Mouse (Mus musculus) spleen, postnatal 36 days (tissue): ENCODE measurements around the gene Olfml1.

ENCODE experiments used
- DNase-seq, 2 experiments: peaks; one replicate each; pipeline ENCODE4 v3.0.0; 2022; ENCODE audit warnings: low spot score in 2 of 2, mixed read lengths in 1 of 2

The Olfml1 gene

GRCm38 (mm10) chr7:107567261-107567671, at the start of gene Olfml1:
Olfml1 (plus strand) TSS chr7:107567446.
- DNase-seq, result no peak

- DNase-seq, result no peak
These were observed 47.8 kb upstream of the Olfml1 start for GRCm38 (mm10) chr7:107519256-107520025.

DNA sequence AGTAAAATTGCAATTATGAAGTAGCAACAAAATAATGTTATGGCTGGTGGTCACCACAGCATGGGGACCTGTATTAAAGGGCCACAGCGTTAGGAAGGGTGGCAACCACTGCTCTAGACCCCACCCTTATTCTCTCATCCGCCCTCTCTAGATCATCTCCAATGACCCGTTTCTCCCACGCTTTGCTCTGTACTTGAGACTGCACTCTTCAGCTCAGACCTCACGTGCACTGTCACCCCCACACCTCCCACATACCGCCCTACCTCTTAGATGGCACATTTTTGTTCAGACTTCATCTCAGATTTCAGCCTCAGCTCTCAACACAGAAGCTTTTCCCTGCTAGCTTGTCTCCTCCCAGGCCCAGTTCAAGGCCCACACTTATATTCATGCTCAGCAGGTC, 45.8 kb upstream of the Olfml1 start:
- DNase-seq, result no peak

DNA sequence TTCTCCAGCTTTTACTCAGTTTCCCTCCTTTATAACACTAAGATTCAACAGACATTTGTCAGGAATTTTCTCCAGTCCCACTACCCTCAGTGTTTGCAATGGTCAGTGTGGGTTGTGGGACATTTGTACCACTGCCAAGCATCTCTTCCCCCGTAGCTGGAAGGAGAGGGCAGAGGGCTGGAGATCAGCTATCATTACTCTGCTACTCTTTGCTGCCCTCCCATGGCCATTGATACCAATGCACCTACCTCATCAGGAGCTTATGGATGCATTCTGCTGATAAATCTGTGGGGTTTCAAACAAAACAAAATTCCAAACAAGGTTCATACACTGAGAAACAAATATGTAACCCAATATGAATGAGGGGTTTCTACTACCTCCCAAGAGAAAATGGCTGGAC, 40.9 kb upstream of the Olfml1 start:
- no peak for DNase-seq

DNA sequence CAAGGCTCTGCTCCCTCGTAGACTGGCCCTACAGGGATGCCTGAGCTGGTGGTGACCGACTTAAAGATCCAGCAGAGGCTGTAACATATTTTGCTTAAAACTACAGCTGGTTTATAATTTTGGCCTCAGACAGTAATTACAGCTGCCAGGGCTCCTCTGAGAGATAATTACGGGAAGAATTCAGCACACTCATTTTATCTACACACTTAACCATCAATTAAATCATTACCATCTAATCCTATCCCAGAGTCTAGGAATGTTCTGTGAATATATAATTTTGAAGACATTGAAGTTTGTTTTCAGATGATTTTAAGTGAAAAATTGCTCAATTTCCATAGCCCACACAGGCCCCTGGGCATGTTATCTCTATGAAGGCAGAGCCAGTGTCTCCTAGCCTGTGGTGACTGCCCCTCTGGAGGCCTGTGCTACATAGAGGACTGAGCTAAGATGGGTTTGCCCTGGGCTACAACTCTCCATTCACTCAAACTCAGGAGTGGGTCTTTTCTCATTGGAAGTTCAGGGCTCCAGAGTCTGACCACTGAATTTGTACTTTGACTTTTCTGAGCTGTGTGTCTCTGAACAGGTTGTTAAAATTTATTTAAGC, 39.0 kb upstream of the Olfml1 start:
- no peak for DNase-seq

- no peak for DNase-seq
These were observed 37.9 kb upstream of the Olfml1 start for GRCm38 (mm10) chr7:107529364-107529763.

DNA sequence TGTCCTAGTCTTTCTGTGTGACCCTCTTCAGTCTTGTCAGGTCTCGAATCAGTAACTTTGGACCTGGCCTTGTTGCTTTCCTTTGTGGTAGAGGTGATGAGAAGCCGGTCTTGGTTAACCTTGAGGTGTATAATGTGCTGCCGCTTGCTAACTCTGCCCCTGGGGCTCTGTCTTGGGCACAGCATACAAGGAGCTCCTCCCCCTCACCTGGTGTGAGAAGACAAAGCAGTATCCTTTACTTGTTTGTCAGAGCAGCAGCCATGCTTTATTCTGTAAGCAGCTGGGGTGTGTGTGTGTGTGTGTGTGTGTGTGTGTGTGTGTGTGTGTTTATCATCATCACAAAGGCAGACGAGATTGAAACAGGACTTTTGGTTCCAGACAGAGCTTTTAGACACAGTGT, 31.9 kb upstream of the Olfml1 start:
- DNase-seq, result no peak

- DNase-seq, result no peak
These were observed 30.7 kb upstream of the Olfml1 start for GRCm38 (mm10) chr7:107536516-107536915.

- no peak for DNase-seq
These were observed 27.2 kb upstream of the Olfml1 start for GRCm38 (mm10) chr7:107540034-107540433.

DNA sequence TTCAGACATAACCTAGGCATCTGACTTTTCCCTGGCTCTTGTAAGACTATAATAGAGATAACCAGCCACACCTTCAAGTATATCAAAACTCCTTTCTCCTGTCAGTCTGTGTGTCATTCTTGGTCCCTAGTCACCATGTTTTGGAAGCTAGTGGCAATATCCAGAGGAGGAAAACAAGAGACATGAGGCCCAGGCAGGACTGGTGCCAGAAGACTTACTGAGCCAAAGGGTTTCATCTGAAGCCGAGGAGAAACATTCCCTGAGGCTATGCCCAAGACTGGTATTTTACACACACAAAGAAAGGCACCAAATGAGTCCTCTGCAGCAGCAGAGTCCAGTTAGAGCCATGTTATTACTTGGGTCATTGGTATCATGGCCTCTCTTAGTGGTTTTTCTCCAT, 22.2 kb upstream of the Olfml1 start:
- DNase-seq, result no peak

DNA sequence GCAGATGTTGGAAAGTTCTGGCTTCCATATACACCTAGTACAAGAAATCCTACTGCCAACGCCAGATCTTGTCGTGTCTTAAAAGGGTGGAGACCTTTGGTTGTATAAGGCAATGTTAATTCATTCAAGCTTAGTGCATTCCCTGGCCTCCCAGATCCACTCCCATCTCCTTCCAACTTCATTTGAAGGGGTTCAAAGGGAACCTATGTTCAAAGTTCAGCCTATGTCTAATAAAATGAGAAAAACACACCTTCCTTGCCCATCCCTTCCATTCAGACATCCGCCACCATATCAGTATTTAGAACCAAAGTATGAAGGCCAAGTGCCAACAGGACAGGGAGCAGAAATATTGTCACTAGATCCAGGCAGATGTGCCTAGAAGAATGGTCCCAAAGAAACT, 19.4 kb upstream of the Olfml1 start:
- DNase-seq, result no peak

DNA sequence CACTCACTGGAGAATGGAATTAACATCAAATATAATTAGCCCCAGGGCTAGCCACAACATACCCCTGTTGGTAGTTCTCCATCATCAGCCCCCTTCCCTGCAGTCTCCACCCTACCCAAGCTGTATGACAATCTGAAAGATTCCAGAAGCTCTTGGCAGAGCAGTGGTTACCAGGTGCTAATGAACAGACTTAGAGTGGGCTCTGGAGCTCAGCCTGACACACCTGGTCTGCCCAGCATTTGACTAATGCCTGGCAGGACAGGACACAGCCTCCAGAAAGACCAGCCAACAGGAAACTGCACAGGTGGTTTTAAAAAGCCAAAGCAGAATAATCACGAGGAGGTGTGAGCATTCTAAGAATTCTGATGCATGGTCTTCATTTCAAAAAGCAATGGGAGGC, 13.8 kb upstream of the Olfml1 start:
- DNase-seq, result no peak

- no peak for DNase-seq
These were observed 11.3 kb upstream of the Olfml1 start for GRCm38 (mm10) chr7:107555906-107556305.

DNA sequence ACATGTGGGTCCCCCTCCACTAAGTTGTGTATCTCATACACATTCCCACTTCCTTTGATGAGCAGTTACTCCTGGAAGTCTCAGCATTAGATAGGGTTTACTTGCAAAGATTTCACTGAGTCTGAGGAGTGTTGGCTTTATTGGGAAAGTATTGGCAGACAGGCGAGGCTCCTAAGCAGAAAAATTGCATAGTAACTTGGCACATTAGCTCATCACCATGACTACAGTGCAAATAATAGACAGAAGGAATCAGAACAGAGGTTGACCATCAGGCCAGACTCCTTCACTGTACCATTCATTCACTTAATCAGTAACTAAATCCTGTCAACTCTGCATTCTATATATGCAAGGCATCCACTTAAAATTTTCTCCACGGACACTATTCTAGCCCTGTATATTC, 6.6 kb upstream of the Olfml1 start:
- DNase-seq, result no peak

DNA sequence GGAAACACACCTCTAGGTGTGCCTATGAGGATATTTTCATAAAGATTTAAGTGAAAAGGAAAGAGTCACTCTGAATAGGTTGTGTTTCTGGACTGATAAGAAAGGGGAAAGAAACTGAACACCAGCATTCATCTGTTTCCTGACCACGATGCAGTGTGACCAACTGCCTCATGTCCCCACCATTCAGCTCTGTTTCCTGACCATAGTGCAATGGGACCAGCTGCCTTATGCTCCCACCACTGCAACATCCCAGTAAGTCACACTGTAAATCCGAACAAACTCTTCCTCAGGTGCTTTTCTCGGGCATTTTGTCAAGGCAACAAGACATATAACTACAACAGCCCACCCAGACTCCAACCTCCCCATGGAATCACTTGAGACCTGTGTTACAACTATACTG, 5.7 kb upstream of the Olfml1 start:
- DNase-seq, result no peak

DNA sequence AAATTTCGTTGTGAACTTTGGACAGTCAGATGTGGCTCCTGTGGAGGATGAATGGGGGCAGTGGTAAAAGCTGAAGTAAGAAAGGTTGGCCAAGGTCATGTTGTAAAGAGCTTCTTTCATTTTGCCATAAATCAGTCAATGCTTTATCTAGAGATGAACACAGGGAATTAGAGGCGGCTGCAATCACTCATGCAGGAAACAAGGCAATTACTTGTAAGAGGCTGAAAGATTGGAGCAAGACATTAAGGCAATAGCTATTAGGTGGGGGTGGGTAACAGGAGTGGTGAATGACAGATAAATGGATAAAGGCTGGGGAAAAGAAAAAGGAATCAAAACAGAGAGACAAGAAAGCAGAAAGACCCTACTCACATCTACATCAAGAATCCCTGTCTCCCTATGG, 3.5 kb upstream of the Olfml1 start:
- no peak for DNase-seq

- no peak for DNase-seq
These were observed 428 bp downstream of the Olfml1 start for GRCm38 (mm10) chr7:107567674-107568073.

DNA sequence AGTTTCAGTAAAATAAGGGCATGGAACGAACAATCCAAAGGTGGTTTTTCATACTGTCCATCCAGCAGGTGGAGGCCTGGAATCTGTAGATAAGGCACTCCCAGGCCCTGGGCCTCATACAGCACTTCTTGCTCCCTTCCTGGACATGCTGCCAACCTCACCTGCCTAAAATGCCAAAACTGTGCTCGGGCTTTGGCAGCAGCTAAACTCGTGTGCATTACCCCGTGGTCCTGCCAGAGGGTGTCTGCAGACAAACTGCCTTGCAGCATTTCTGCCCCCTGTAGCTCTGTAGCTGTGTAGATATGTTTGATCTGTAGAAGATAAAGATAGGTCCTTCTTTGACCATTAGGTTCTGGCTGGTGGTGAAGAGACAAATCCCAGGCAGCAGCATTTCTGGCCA, 1.7 kb downstream of the Olfml1 start:
- no peak for DNase-seq

GRCm38 (mm10) chr7:107573856-107574255, 6.6 kb downstream of the Olfml1 start:
- no peak for DNase-seq

- no peak for DNase-seq
These were observed 7.0 kb downstream of the Olfml1 start for GRCm38 (mm10) chr7:107574276-107574675.

DNA sequence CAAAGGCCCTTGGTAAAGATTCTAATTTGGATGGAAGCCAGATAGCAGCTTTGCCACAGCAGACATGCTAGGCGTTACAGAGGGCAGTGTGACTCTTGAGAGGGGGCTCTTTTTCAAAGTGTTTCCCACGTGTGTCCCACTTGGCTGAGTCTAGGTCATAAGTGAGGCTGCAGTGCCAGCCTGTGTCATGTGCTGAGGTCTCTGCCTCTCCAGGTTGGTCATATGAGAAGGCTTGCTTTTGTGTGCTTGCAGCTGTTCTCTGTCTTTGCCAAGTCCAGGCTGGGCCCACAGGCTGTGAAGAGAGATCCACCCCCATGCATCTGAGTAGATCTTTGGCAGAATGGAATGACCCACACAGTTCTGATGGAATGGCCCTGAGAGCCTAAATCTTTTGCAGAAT, 25.4 kb downstream of the Olfml1 start:
- no peak for DNase-seq

- DNase-seq, result peak; percentile 78
These were observed 26.7 kb downstream of the Olfml1 start for GRCm38 (mm10) chr7:107593904-107594303.

DNA sequence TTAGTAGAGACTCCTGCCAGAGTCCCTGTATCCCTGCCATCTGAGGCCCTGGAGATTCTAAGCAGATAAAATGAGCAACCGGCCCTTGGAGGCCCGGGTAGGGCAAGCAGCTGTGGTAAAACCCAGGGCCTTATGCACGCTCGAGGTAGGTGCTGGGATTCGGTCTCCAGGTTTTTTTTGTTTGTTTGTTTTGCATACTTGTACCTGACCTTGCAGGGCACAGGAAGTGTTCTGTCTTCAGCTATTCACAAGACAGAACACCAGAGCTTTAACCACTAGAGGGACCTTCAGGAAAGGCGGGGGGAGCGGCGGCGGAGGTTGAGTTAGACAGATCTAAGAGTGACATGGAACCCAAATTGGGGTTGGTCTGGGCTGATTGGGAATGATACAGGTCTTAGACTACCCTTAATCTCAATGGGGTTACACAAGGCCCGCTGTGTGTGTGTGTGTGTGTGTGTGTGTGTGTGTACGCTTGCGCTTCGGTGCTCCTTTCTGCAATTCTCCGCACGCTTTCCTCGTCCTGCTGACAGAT, 27.1 kb downstream of the Olfml1 start:
- DNase-seq, result peak; percentile 67 to 79
